Mouse (Mus musculus): ENCODE measurements around the gene Pkig.
"Not testable (repeated sequence)": the region's sequence is repeated elsewhere in the genome, so short reads cannot be mapped to it uniquely, and the experiment has no call there.

The Pkig gene

GRCm38 (mm10) chr2:163642685-163643575 is 15.3 kb upstream of the Pkig start:
- in situ Hi-C loops (cut with MseI, MboI): no loop called here

GRCm38 (mm10) chr2:163643576-163643971 is 14.6 kb upstream of the Pkig start:
- in situ Hi-C loops (cut with MseI, MboI): no loop called here

- in situ Hi-C loops (cut with MseI, MboI): no loop called here
Measured at GRCm38 (mm10) chr2:163644047-163644446, 14.1 kb upstream of the Pkig start.

- in situ Hi-C loops (cut with MseI, MboI): no loop called here
Measured at GRCm38 (mm10) chr2:163644575-163645385, 13.4 kb upstream of the Pkig start, which contains the start of gene Serinc3. Gene Serinc3, minus strand, starts transcription at chr2:163645131.

- in situ Hi-C loops (cut with MseI, MboI): no loop called here
Measured at GRCm38 (mm10) chr2:163645700-163646460, 12.3 kb upstream of the Pkig start.

GRCm38 (mm10) chr2:163646461-163647080 is 11.6 kb upstream of the Pkig start:
- in situ Hi-C loops (cut with MseI, MboI): no loop called here

- in situ Hi-C loops (cut with MseI, MboI): not testable (repeated sequence)
Measured at GRCm38 (mm10) chr2:163655699-163656098, 2.5 kb upstream of the Pkig start.

- in situ Hi-C loops (cut with MseI, MboI): no loop called here
Measured at GRCm38 (mm10) chr2:163657486-163657885, 700 bp upstream of the Pkig start.

GRCm38 (mm10) chr2:163658941-163659340 is 755 bp downstream of the Pkig start:
- in situ Hi-C loops (cut with MseI, MboI): no loop called here

- in situ Hi-C loops (cut with MseI, MboI): no loop called here
Measured at GRCm38 (mm10) chr2:163659431-163659830, 1.2 kb downstream of the Pkig start.

GRCm38 (mm10) chr2:163660103-163660701 is 2.0 kb downstream of the Pkig start:
- in situ Hi-C loops (cut with MseI, MboI): no loop called here

GRCm38 (mm10) chr2:163661371-163661850 is 3.2 kb downstream of the Pkig start:
- in situ Hi-C loops (cut with MseI, MboI): no loop called here

- in situ Hi-C loops (cut with MseI, MboI): no loop called here
Measured at GRCm38 (mm10) chr2:163662076-163662475, 3.9 kb downstream of the Pkig start.

- in situ Hi-C loops (cut with MseI, MboI): no loop called here
Measured at GRCm38 (mm10) chr2:163662698-163663221, 4.6 kb downstream of the Pkig start.

- in situ Hi-C loops (cut with MseI, MboI): no loop called here
Measured at GRCm38 (mm10) chr2:163663930-163664329, 5.7 kb downstream of the Pkig start.

- in situ Hi-C loops (cut with MseI, MboI): no loop called here
Measured at GRCm38 (mm10) chr2:163667045-163667444, 8.9 kb downstream of the Pkig start.

- in situ Hi-C loops (cut with MseI, MboI): no loop called here
Measured at GRCm38 (mm10) chr2:163670872-163671594, 12.8 kb downstream of the Pkig start.

GRCm38 (mm10) chr2:163674397-163674796 is 16.2 kb downstream of the Pkig start:
- in situ Hi-C loops (cut with MseI, MboI): no loop called here

- in situ Hi-C loops (cut with MseI, MboI): no loop called here
Measured at GRCm38 (mm10) chr2:163675144-163675619, 17.0 kb downstream of the Pkig start.

GRCm38 (mm10) chr2:163675662-163676061 is 17.5 kb downstream of the Pkig start:
- in situ Hi-C loops (cut with MseI, MboI): no loop called here
